Mouse (Mus musculus): ENCODE data around the gene Men1. TPM values are rescaled to one million over a fixed set of nuclear protein-coding genes. Genes with fewer than 3 reads are reported as not detected.

Men1 gene
- polyA plus RNA-seq (2012; fragmentation: generic; extraction: Trizol) = 10 to 100 TPM; 39.2 to 60.2 TPM

DNA sequence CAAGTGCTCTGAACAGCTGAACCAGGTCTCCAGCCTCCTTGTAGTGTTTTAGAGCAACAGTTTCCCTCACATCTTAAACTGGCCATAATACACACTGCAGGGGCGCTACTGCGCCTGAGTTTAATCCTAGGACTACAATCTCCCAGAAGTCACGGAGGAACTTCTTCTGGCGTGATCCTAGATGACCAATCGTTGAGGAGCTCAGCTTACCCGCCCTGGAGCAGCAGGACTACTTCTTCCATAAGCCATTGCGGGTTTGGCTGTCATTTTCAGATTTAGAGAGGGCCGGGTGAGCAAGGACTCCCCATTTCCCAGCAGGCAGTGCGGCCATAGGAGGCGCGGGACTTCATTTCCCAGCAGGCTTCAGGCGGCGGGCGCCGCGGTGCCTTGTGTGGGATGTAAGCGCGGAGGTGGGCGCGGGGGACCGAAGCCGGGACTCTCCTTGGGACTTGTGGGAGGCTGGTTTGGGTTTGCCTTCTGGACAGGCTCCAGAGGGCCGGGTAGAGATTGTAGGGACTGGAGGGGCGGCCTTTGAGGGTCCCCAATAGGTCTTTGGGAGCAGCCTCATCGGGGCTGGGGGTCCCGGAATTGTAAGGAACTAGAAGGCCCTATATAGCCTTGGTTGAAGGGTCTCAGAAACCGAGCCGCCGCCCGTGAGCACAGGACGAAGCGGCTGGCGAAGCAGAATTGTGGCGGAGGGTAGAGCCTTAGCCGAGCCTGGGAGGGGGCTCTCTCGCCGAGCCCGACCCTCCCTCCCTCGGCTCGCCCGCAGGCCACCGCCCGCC, at the start of gene Men1:
Gene Men1 (plus strand): TSS at position 307 of the 785 bp plus-strand sequence.

DNA sequence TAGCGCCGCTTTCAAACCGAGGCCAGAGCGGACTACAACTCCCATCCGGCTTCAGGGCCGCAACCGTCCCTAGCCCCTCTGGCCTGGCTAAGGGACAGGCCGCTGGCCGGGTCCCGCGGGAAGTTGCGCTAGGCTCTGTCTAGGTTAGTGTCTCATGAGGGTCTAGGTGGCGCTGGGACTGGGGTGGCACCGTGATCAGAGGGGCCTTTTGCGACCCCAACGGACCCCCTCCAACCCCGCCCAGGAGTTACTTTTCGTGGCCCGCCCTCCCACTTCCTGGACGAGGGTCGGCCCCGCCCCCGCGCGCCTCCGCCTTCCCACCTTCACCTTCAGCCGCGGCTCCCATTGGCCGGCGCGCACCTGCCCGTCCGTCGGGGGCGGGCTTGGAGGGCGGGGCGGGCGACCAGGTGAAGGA, 28.6 kb upstream of the Men1 start, which contains the start of gene Cdc42bpg:
Gene Cdc42bpg (plus strand): TSS at position 320 of the 415 bp plus-strand sequence.

DNA sequence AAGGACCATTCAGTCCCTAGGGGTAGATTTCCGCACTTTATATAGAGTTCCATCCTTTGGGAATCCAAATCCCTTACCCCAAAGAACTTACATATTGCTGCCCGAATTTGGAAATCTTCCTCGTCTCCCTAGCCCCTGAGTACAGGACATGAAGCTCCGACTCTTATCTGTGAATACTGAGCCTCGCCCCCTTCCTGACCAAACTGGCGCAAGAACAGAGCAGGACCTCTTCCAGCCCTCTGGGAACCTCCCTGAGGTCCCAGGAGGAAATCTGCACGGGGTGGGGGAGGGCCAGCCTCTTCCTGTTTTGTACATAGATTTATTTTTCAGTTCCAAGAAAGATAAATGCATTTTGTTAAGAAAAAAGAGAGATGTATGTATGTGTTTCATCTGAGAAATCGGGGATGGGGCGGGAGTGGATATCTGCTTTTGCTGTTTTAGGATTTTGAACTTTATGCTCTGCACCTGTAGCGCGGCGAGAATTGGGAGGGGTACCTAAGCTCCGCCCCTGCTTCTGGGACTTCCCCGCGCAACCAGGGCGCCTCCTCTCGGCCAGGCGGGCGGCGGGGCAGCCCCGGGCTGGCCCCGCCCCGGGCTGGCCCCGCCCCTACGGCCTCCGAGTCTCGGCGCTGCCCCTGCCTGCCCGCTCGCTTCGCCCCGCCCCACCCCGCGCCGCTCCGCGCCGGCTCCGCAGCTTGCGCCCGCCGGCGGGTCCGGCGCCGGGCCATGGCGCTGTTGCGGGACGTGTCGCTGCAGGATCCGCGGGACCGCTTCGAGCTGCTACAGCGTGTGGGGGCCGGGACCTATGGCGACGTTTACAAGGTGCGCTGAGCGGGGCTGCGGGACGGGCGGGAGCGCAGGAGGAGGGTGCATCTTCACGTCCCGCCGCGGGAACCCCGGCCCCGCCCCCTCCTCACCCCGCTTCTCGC, 6.0 kb downstream of the Men1 start, which contains the start of gene Map4k2:
Gene Map4k2 (plus strand): TSS at position 612 of the 929 bp plus-strand sequence.

DNA sequence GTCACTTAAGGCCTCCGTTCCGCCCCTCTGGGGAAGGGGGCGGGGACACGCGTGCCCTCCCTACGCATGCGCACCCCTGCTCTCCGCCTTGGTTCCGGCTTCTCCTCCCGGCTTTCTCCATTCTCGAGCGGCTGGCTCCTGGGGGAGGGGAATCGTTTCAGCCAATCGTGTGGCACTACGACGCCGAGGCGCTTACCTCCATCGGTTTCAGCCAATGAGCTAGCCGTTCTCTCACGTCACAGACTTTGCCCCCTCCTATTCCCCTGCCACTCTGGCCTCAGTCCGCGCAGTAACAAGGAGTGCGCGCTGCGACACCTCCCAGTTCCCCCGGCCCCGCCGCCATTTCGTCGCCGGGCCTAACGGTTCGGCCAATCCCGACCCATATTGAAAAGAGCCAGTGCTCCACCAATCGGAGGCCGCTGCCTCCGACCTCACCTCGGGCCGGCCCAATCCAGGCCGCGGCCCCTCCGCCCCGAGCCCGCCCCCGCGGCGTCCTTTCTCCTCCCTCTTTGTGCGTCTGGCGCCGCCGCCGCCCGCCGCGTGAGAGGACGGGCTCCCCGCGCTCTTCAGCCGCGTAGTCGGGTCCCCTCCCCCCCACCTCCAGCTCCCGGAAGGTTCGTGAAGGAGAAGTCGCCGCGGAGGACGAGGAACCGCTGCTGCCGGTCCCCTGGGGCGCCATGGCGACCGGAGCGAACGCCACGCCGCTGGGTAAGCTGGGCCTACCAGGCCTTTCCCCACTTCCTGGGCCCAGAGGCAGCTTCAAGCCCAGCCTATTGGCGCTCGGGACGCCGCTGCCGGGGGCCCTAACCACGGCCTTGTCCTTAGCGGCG, 28.8 kb downstream of the Men1 start, which contains the start of gene Sf1:
Gene Sf1 (plus strand): TSS at position 280 of the 830 bp plus-strand sequence.

DNA sequence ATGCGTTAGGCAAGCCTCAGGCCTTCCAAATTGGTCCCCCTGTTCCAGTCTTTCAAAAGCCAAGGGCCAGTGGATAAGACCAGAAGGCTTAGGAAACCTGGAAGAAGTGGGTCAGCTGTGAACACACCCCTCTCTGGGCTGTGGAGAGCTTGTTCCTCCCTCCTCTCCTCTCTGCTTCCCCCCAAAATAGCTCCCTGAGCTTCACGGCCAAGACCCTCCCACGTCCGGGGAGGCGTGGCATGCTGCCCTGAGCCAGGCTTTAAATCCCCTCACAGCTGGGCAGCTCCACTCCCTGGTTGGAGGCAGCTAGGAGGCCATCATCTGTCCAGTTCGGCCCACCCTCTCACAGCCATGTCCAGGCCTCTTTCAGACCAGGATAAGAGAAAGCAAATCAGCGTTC, 49.3 kb downstream of the Men1 start, which contains the start of gene Pygm:
Gene Pygm (plus strand): TSS at position 272 of the 400 bp plus-strand sequence.

Other genes starting within 250 kb of the Men1 start
- gene Cdca5, start 250.0 kb upstream of the Men1 start, polyA plus RNA-seq (2012; fragmentation: generic; extraction: Trizol) = 10 to 100 TPM; 22.1 to 36.7 TPM
- gene AC131692.1, start 240.6 kb upstream of the Men1 start, polyA plus RNA-seq (2012; fragmentation: generic; extraction: Trizol) = under 1 TPM; 0.25 to 0.46 TPM
- under 1 TPM; 0.07 to 0.28 TPM for gene Naaladl1, start 229.2 kb upstream of the Men1 start, polyA plus RNA-seq (2012; fragmentation: generic; extraction: Trizol)
- 10 to 100 TPM; 28.4 to 46.8 TPM for gene Sac3d1, start 216.3 kb upstream of the Men1 start, polyA plus RNA-seq (2012; fragmentation: generic; extraction: Trizol)
- gene Snx15, start 206.7 kb upstream of the Men1 start, polyA plus RNA-seq (2012; fragmentation: generic; extraction: Trizol) = 10 to 100 TPM; 17.1 to 34.0 TPM
- under 1 TPM in 1 of 2 experiments, not detected in 1; 0.14 TPM for gene Batf2, start 194.0 kb upstream of the Men1 start, polyA plus RNA-seq (2012; fragmentation: generic; extraction: Trizol)
- gene Arl2, start 193.4 kb upstream of the Men1 start, polyA plus RNA-seq (2012; fragmentation: generic; extraction: Trizol) = 100 to 1,000 TPM; 112 to 164 TPM
- gene Majin, start 150.6 kb upstream of the Men1 start, polyA plus RNA-seq (2012; fragmentation: generic; extraction: Trizol) = not detected
- 1 to 10 TPM in 1 of 2 experiments, under 1 TPM in 1; 0.33 to 3.6 TPM for gene Gpha2, start 108.6 kb upstream of the Men1 start, polyA plus RNA-seq (2012; fragmentation: generic; extraction: Trizol)
- gene Ppp2r5b, start 99.1 kb upstream of the Men1 start, polyA plus RNA-seq (2012; fragmentation: generic; extraction: Trizol) = 10 to 100 TPM; 11.0 to 23.1 TPM
- 10 to 100 TPM; 10.8 to 22.6 TPM for gene Atg2a, start 93.3 kb upstream of the Men1 start, polyA plus RNA-seq (2012; fragmentation: generic; extraction: Trizol)
- gene Ehd1, start 58.3 kb upstream of the Men1 start, polyA plus RNA-seq (2012; fragmentation: generic; extraction: Trizol) = 100 to 1,000 TPM; 138 to 139 TPM
- gene Cdc42bpg, start 28.5 kb upstream of the Men1 start, polyA plus RNA-seq (2012; fragmentation: generic; extraction: Trizol) = under 1 TPM; 0.04 to 0.26 TPM
- gene Map4k2, start 6.2 kb downstream of the Men1 start, polyA plus RNA-seq (2012; fragmentation: generic; extraction: Trizol) = 10 to 100 TPM in 1 of 2 experiments, 1 to 10 TPM in 1; 3.1 to 11.6 TPM
- gene Sf1, start 28.7 kb downstream of the Men1 start, polyA plus RNA-seq (2012; fragmentation: generic; extraction: Trizol) = 100 to 1,000 TPM in 1 of 2 experiments, 10 to 100 TPM in 1; 75.7 to 128 TPM
- gene Pygm, start 49.4 kb downstream of the Men1 start, polyA plus RNA-seq (2012; fragmentation: generic; extraction: Trizol) = 1 to 10 TPM in 1 of 2 experiments, under 1 TPM in 1; 0.06 to 3.8 TPM
- 1 to 10 TPM in 1 of 2 experiments, under 1 TPM in 1; 0.01 to 2.2 TPM for gene Rasgrp2, start 64.4 kb downstream of the Men1 start, polyA plus RNA-seq (2012; fragmentation: generic; extraction: Trizol)
- gene Nrxn2, start 83.8 kb downstream of the Men1 start, polyA plus RNA-seq (2012; fragmentation: generic; extraction: Trizol) = under 1 TPM; 0.51 to 0.53 TPM
- gene Slc22a12, start 208.1 kb downstream of the Men1 start, polyA plus RNA-seq (2012; fragmentation: generic; extraction: Trizol) = not detected

Measured in C3H10T1/2 (cell line).